Mouse (Mus musculus) embryonic facial prominence, embryonic 11.5 days (tissue): Measurements from ENCODE around the gene Plcd3. TPM values are rescaled to one million over a fixed set of nuclear protein-coding genes. Genes with fewer than 3 reads are reported as not detected.

ENCODE experiments used
- ATAC-seq: fragments of 200-750 bp; cut with Nextera tagmentation; replicated peaks from 2 replicates; pipeline ENCODE4 v1.8.0; 2017; ENCODE audit warnings: low read depth; ENCODE audit not compliant: insufficient number of reproducible peaks, low FRiP score, low TSS enrichment
- DNase-seq: peaks from one replicate; pipeline ENCODE4 v3.0.0-alpha.2; 2015; ENCODE audit warnings: low spot score
- H3K27ac ChIP-seq: fragments of 300-500 bp; sonication (generic); replicated peaks from 2 replicates; pipeline ENCODE4 v1.5.1; 2014; ENCODE audit warnings: mild to moderate bottlenecking, low read depth, low read length, control low read depth
- H3K27me3 ChIP-seq: fragments of 300-500 bp; sonication (generic); 2 replicates; pipeline ENCODE4 v1.6.1; 2014; ENCODE audit warnings: mild to moderate bottlenecking, low read length, moderate library complexity, mixed read lengths; ENCODE audit not compliant: control insufficient read depth, insufficient read depth
- H3K36me3 ChIP-seq: fragments of 300-500 bp; sonication (generic); replicated peaks from 2 replicates; pipeline ENCODE4 v1.6.1; 2014; ENCODE audit warnings: low read depth, mild to moderate bottlenecking, low read length, moderate library complexity, mixed read lengths; ENCODE audit not compliant: control insufficient read depth, insufficient read depth
- H3K4me1 ChIP-seq: fragments of 300-500 bp; sonication (generic); 2 replicates; pipeline ENCODE4 v1.6.1; 2014; ENCODE audit warnings: low read length, mixed read lengths; ENCODE audit not compliant: control insufficient read depth, insufficient read depth
- H3K4me2 ChIP-seq: fragments of 300-500 bp; sonication (generic); 2 replicates; pipeline ENCODE4 v1.6.1; 2014; ENCODE audit warnings: low read depth, mild to moderate bottlenecking, control low read depth, low read length, moderate library complexity
- H3K4me3 ChIP-seq: fragments of 300-500 bp; sonication (generic); 2 replicates; pipeline ENCODE4 v1.5.1; 2014; ENCODE audit warnings: low read depth, low read length, control low read depth
- H3K9ac ChIP-seq: fragments of 300-500 bp; sonication (generic); replicated peaks from 2 replicates; pipeline ENCODE4 v1.6.1; 2014; ENCODE audit warnings: mild to moderate bottlenecking, control low read depth, low read length
- H3K9me3 ChIP-seq: fragments of 300-500 bp; sonication (generic); replicated peaks from 2 replicates; pipeline ENCODE4 v1.6.1; 2016; ENCODE audit warnings: mild to moderate bottlenecking, low read length, inconsistent platforms, mixed read lengths; ENCODE audit not compliant: control insufficient read depth
- WGBS: fragments of 180-500 bp; shearing (Covaris S2); extraction: QIAGEN DNeasy Blood & Tissue Kit; methylation state at CpG from one replicate; pipeline ENCODE4 v1.1.7; 2014; 5-methylcytosine and 5-hydroxymethylcytosine counted together
- polyA plus RNA-seq: library from polyadenylated mRNA; unstranded; fragments of >200 nt; fragmentation: Nextera tagmentation; extraction: Ambion mirVana; gene quantifications from 2 replicates; pipeline ENCODE4 v1.2.1, GENCODE M21; 2014

Plcd3 gene
- polyA plus RNA-seq, 1 experiment from 2014 or later, result 0.87 TPM

GRCm38 (mm10) chr11:103099352-103099940 is 2.0 kb downstream of the Plcd3 start:
- H3K27ac ChIP-seq, result no peak overlapping the region
- H3K9ac ChIP-seq, result no peak overlapping the region
- H3K4me3 ChIP-seq, result no peak overlapping the region
- no peaks in the 10 kb centered on the region for H3K36me3 ChIP-seq
- no peaks in the 10 kb centered on the region; the same call in 1 of the 2 replicates for H3K4me1 ChIP-seq
- H3K27me3 ChIP-seq, result peaks cover 29% of the 10 kb centered on the region
- 41% methylated on average over 12 of the region's 12 CpGs for WGBS
- ATAC-seq (no peak), DNase-seq (no peak)
- H3K9me3 ChIP-seq, result no peaks in the 10 kb centered on the region
- H3K4me2 ChIP-seq, result no peak overlapping the region

- no peak overlapping the region for H3K27ac ChIP-seq
- no peaks in the 10 kb centered on the region; the same call in 1 of the 2 replicates for H3K4me1 ChIP-seq
- no peaks in the 10 kb centered on the region for H3K36me3 ChIP-seq
- no peak for DNase-seq
- ATAC-seq, result no peak
- no peak overlapping the region for H3K4me2 ChIP-seq
- H3K9ac ChIP-seq, result no peak overlapping the region
- WGBS, result 61% methylated on average over 11 of the region's 11 CpGs
- peaks cover 29% of the 10 kb centered on the region for H3K27me3 ChIP-seq
- H3K9me3 ChIP-seq, result no peaks in the 10 kb centered on the region
- H3K4me3 ChIP-seq, result no peak overlapping the region
Observed at GRCm38 (mm10) chr11:103098531-103099190, 2.8 kb downstream of the Plcd3 start.

- H3K27me3 ChIP-seq, result peaks cover 27% of the 10 kb centered on the region
- H3K9me3 ChIP-seq, result no peaks in the 10 kb centered on the region
- H3K27ac ChIP-seq, result no peak overlapping the region
- H3K4me3 ChIP-seq, result no peak overlapping the region
- no peak for ATAC-seq
- H3K9ac ChIP-seq, result no peak overlapping the region
- no peaks in the 10 kb centered on the region; the same call in 1 of the 2 replicates for H3K4me1 ChIP-seq
- H3K4me2 ChIP-seq, result peak overlapping the region; percentile 13; the same call in 1 of the 2 replicates
- no peaks in the 10 kb centered on the region for H3K36me3 ChIP-seq
- DNase-seq, result peak; percentile 45
- 16% methylated on average over 22 of the region's 22 CpGs for WGBS
Observed at GRCm38 (mm10) chr11:103096979-103097894, 4.2 kb downstream of the Plcd3 start.

GRCm38 (mm10) chr11:103095801-103096200 is 5.7 kb downstream of the Plcd3 start:
- Histone ChIP-seq H3K4me2 (no peak overlapping the region), H3K9me3 (no peaks in the 10 kb centered on the region), H3K4me3 (no peak overlapping the region), H3K9ac (no peak overlapping the region), H3K27ac (no peak overlapping the region), H3K36me3 (no peaks in the 10 kb centered on the region), H3K4me1 (no peaks in the 10 kb centered on the region; the same call in 1 of the 2 replicates), H3K27me3 (peaks cover 19% of the 10 kb centered on the region)
- 89% methylated on average over 6 of the region's 6 CpGs for WGBS
- ATAC-seq, result no peak
- no peak for DNase-seq

- Histone ChIP-seq H3K27me3 (peaks cover 15% of the 10 kb centered on the region), H3K4me2 (no peak overlapping the region), H3K27ac (no peak overlapping the region), H3K4me1 (no peaks in the 10 kb centered on the region; the same call in 1 of the 2 replicates), H3K9me3 (no peaks in the 10 kb centered on the region), H3K9ac (no peak overlapping the region), H3K4me3 (no peak overlapping the region), H3K36me3 (no peaks in the 10 kb centered on the region)
- DNase-seq (no peak), ATAC-seq (no peak)
- 62% methylated on average over 9 of the region's 9 CpGs for WGBS
Observed at GRCm38 (mm10) chr11:103095107-103095670, 6.3 kb downstream of the Plcd3 start.

GRCm38 (mm10) chr11:103093862-103094833 is 7.3 kb downstream of the Plcd3 start:
- Histone ChIP-seq H3K4me2 (no peak overlapping the region), H3K9me3 (no peaks in the 10 kb centered on the region), H3K27me3 (peaks cover 7% of the 10 kb centered on the region), H3K4me3 (no peak overlapping the region), H3K27ac (no peak overlapping the region), H3K9ac (no peak overlapping the region), H3K4me1 (no peaks in the 10 kb centered on the region; the same call in 1 of the 2 replicates), H3K36me3 (no peaks in the 10 kb centered on the region)
- no peak for ATAC-seq
- 72% methylated on average over 20 of the region's 20 CpGs for WGBS
- DNase-seq, result no peak

GRCm38 (mm10) chr11:103093306-103093705 is 8.2 kb downstream of the Plcd3 start:
- H3K36me3 ChIP-seq, result no peaks in the 10 kb centered on the region
- no peaks in the 10 kb centered on the region for H3K9me3 ChIP-seq
- no peak for DNase-seq
- no peak overlapping the region for H3K9ac ChIP-seq
- H3K4me2 ChIP-seq, result no peak overlapping the region
- no peaks in the 10 kb centered on the region; the same call in 1 of the 2 replicates for H3K4me1 ChIP-seq
- no peak for ATAC-seq
- H3K27ac ChIP-seq, result no peak overlapping the region
- H3K4me3 ChIP-seq, result no peak overlapping the region
- peaks cover 4% of the 10 kb centered on the region; the same call in 1 of the 2 replicates for H3K27me3 ChIP-seq
- 95% methylated on average over 7 of the region's 7 CpGs for WGBS
